Mouse (Mus musculus) thymus, adult 2 months (tissue): ENCODE measurements around the gene Cdc42ep4. TPM values are rescaled to one million over a fixed set of nuclear protein-coding genes. Genes with fewer than 3 reads are reported as not detected.

Source experiments
- DNase-seq: peaks from one replicate; pipeline ENCODE4 v3.0.0; 2021
- H3K27ac ChIP-seq: fragments of 200-500 bp; 2 replicates; pipeline ENCODE4 v1.5.1; 2012; ENCODE audit warnings: low read length, control low read depth; ENCODE audit not compliant: control insufficient read depth, insufficient read depth
- H3K27me3 ChIP-seq: fragments of 200-500 bp; 2 replicates; pipeline ENCODE4 v1.6.1; 2012; ENCODE audit warnings: mild to moderate bottlenecking, low read length, moderate library complexity, mixed read lengths; ENCODE audit not compliant: control insufficient read depth, insufficient read depth
- H3K36me3 ChIP-seq: fragments of 200-500 bp; 2 replicates; pipeline ENCODE4 v1.6.1; 2012; ENCODE audit warnings: mild to moderate bottlenecking, low read length, moderate library complexity; ENCODE audit not compliant: control insufficient read depth, insufficient read depth
- H3K4me1 ChIP-seq: fragments of 200-500 bp; replicated peaks from 2 replicates; pipeline ENCODE4 v1.6.1; 2012; ENCODE audit warnings: low read length; ENCODE audit not compliant: control insufficient read depth, insufficient read depth
- H3K4me3 ChIP-seq: fragments of 200-500 bp; 2 replicates; pipeline ENCODE4 v1.5.1; 2012; ENCODE audit warnings: mild to moderate bottlenecking, low read length, control low read depth, moderate library complexity; ENCODE audit not compliant: control insufficient read depth, insufficient read depth
- CTCF ChIP-seq: fragments of 200-500 bp; IDR thresholded peaks from 2 replicates; pipeline ENCODE4 v1.5.1; 2012; ENCODE audit warnings: mild to moderate bottlenecking, control low read depth, low read length, moderate library complexity, borderline replicate concordance; ENCODE audit not compliant: control insufficient read depth, poor library complexity, insufficient read depth; ENCODE audit errors: extremely low read depth
- POLR2A ChIP-seq: fragments of 200-500 bp; IDR thresholded peaks from 2 replicates; pipeline ENCODE4 v1.6.1; 2012; ENCODE audit warnings: mild to moderate bottlenecking, low read length, control low read depth, moderate library complexity; ENCODE audit not compliant: control insufficient read depth, poor library complexity, insufficient read depth; ENCODE audit errors: extremely low read depth
- WGBS: fragments of 180-500 bp; shearing (Covaris S2); methylation state at CpG from one replicate; pipeline ENCODE4 v1.1.7; 2018; 5-methylcytosine and 5-hydroxymethylcytosine counted together
- polyA plus RNA-seq: library from polyadenylated mRNA; depleted of rRNA; stranded (reverse); fragments of >200 nt; gene quantifications from 2 replicates; pipeline ENCODE4 v1.2.3, GENCODE M21; 2012

The Cdc42ep4 gene
- polyA plus RNA-seq, 1 experiment, result 28.7 TPM

GRCm38 (mm10) chr11:113745961-113746360 lies 5.7 kb downstream of the Cdc42ep4 start:
- no peak for DNase-seq
- Histone ChIP-seq H3K27ac (no peak overlapping the region), H3K4me1 (peaks cover 40% of the 10 kb centered on the region), H3K36me3 (no peaks in the 10 kb centered on the region), H3K27me3 (no peaks in the 10 kb centered on the region), H3K4me3 (no peak overlapping the region)
- TF ChIP-seq POLR2A (no peak), CTCF (no peak)
- WGBS, result 78% methylated on average over 4 of the region's 4 CpGs

GRCm38 (mm10) chr11:113742998-113743397 lies 8.7 kb downstream of the Cdc42ep4 start:
- no peaks in the 10 kb centered on the region for H3K27me3 ChIP-seq
- no peak for DNase-seq
- H3K4me3 ChIP-seq, result no peak overlapping the region
- WGBS, result 98% methylated on average over 1 of the region's 1 CpGs
- no peaks in the 10 kb centered on the region for H3K36me3 ChIP-seq
- H3K4me1 ChIP-seq, result peaks cover 30% of the 10 kb centered on the region
- H3K27ac ChIP-seq, result no peak overlapping the region
- TF ChIP-seq CTCF (no peak), POLR2A (no peak)

GRCm38 (mm10) chr11:113740100-113740499 lies 11.6 kb downstream of the Cdc42ep4 start:
- TF ChIP-seq CTCF (no peak), POLR2A (no peak)
- peaks cover 22% of the 10 kb centered on the region for H3K4me1 ChIP-seq
- no peaks in the 10 kb centered on the region for H3K36me3 ChIP-seq
- WGBS, result 92% methylated on average over 7 of the region's 7 CpGs
- no peak overlapping the region for H3K4me3 ChIP-seq
- H3K27me3 ChIP-seq, result no peaks in the 10 kb centered on the region
- no peak for DNase-seq
- H3K27ac ChIP-seq, result no peak overlapping the region

GRCm38 (mm10) chr11:113739213-113739612 lies 12.5 kb downstream of the Cdc42ep4 start:
- Histone ChIP-seq H3K4me1 (peaks cover 22% of the 10 kb centered on the region), H3K4me3 (no peak overlapping the region), H3K27me3 (no peaks in the 10 kb centered on the region), H3K36me3 (no peaks in the 10 kb centered on the region), H3K27ac (no peak overlapping the region)
- TF ChIP-seq CTCF (no peak), POLR2A (no peak)
- DNase-seq, result no peak
- WGBS, result 94% methylated on average over 8 of the region's 8 CpGs

- no peak for DNase-seq
- Histone ChIP-seq H3K4me3 (no peak overlapping the region), H3K4me1 (peaks cover 30% of the 10 kb centered on the region), H3K27me3 (no peaks in the 10 kb centered on the region), H3K27ac (no peak overlapping the region), H3K36me3 (no peaks in the 10 kb centered on the region)
- WGBS, result 46% methylated on average over 8 of the region's 8 CpGs
- no peak for TF ChIP-seq CTCF
- TF ChIP-seq POLR2A, result no peak
Observed at GRCm38 (mm10) chr11:113737912-113738311, 13.8 kb downstream of the Cdc42ep4 start.

GRCm38 (mm10) chr11:113737553-113737854 lies 14.2 kb downstream of the Cdc42ep4 start:
- Histone ChIP-seq H3K27me3 (no peaks in the 10 kb centered on the region), H3K27ac (no peak overlapping the region), H3K4me3 (no peak overlapping the region), H3K36me3 (no peaks in the 10 kb centered on the region), H3K4me1 (peaks cover 30% of the 10 kb centered on the region)
- no peak for TF ChIP-seq POLR2A
- TF ChIP-seq CTCF, result no peak
- 74% methylated on average over 3 of the region's 3 CpGs for WGBS
- DNase-seq, result no peak

GRCm38 (mm10) chr11:113736848-113737552 lies 14.7 kb downstream of the Cdc42ep4 start:
- 97% methylated on average over 11 of the region's 11 CpGs for WGBS
- TF ChIP-seq POLR2A (no peak), CTCF (no peak)
- Histone ChIP-seq H3K4me1 (peaks cover 26% of the 10 kb centered on the region), H3K27ac (no peak overlapping the region), H3K4me3 (no peak overlapping the region), H3K36me3 (no peaks in the 10 kb centered on the region), H3K27me3 (no peaks in the 10 kb centered on the region)
- no peak for DNase-seq
